In the genomic region with DNA sequence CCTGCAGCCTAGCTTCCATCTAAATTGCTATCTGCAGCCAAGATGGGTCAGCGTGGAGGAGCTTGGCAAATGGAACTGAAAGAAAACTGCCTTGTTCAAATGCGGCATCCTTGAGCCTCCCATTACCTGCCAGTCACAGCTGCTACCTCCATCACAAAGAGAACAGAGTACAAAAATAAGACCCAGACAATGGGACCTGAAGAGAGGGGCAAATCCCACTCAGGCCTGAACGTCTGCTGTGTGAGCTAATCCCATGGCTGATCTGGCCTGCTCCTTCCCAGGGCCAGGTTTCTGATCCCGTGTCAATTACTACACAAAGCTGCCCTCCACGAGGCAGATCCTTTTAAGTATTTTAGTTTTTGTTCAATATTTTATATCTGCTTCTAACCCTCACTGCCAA, we compare ENCODE assay signal across 19 mouse cellular contexts.
DNase-seq lines count a peak whose midpoint lies in the region; ATAC-seq lines count a peak whose summit lies in the region.
"Had no signal": no experiment of that assay in that cellular context is flagged by ENCODE, and none has a peak within 500 bp of the region (broad histone marks: within the 10 kb centered on the region; RNA-seq: fewer than 3 reads in every experiment).

No protein-coding gene starts in this region.

- WGBS in hindbrain, embryonic 13.5 days: 54% methylated on average over 5 of the region's 5 CpGs
- whole genome bisulfite sequencing in hindbrain, embryonic 11.5 days: 56% methylated on average over 5 of the region's 5 CpGs
- WGBS in forebrain, embryonic 16.5 days: 15% methylated on average over 5 of the region's 5 CpGs
- WGBS in midbrain, embryonic 12.5 days: 5% methylated on average over 5 of the region's 5 CpGs

- H3K27me3 ChIP-seq in hindbrain, embryonic 13.5 days: 0 out of 2 replicates have a peak, but pooled peaks cover 14% of the 10 kb centered on the region
- no peaks in the 10 kb centered on the region for H3K27me3 ChIP-seq in hindbrain, embryonic 11.5 days (ENCODE audit: control insufficient read depth, insufficient read depth, low read length)
- H3K27me3 ChIP-seq in forebrain, embryonic 16.5 days (replicated peaks; ENCODE audit: control insufficient read depth, insufficient read depth, low read length): 0 out of 2 replicates have a peak, but pooled peaks cover 6% of the 10 kb centered on the region
- H3K27me3 ChIP-seq in midbrain, embryonic 12.5 days: no peaks in the 10 kb centered on the region; the same call in 1 of the 2 replicates
- H3K27me3 ChIP-seq: limb, embryonic 12.5 days; liver, embryonic 15.5 days; megakaryocyte, embryonic 14.5 days had no signal

- peak overlapping the region; percentile 69 for H3K27ac ChIP-seq in hindbrain, embryonic 13.5 days
- H3K27ac ChIP-seq in hindbrain, embryonic 11.5 days (ENCODE audit: low read depth, low read length): no peak overlapping the region
- H3K27ac ChIP-seq in forebrain, embryonic 16.5 days (ENCODE audit: low read length): peak overlapping the region; percentile 26; the same call in 1 of the 2 replicates
- peak overlapping the region; percentile 60 for H3K27ac ChIP-seq in midbrain, embryonic 12.5 days (replicated peaks)
- H3K27ac ChIP-seq: kidney, postnatal 0 days; left cerebral cortex, adult 2 months; limb, embryonic 12.5 days; liver, embryonic 15.5 days had no signal

- no peak for ATAC-seq in hindbrain, embryonic 13.5 days (ENCODE audit: low FRiP score)
- no peak for ATAC-seq in hindbrain, embryonic 11.5 days (ENCODE audit: low FRiP score)
- peak; percentile 51 for ATAC-seq in forebrain, embryonic 16.5 days
- ATAC-seq in midbrain, embryonic 12.5 days (ENCODE audit: low FRiP score, low read depth): peak; percentile 82
- ATAC-seq: intestine, postnatal 0 days; lung, postnatal 0 days had no signal

- intact Hi-C loops in left cerebral cortex, postnatal 4 days (cut with DNase I): no loop called here

- H3K9me3 ChIP-seq in hindbrain, embryonic 13.5 days: no peaks in the 10 kb centered on the region
- H3K9me3 ChIP-seq in hindbrain, embryonic 11.5 days (ENCODE audit: control insufficient read depth, low read length): no peaks in the 10 kb centered on the region
- H3K9me3 ChIP-seq in forebrain, embryonic 16.5 days (ENCODE audit: control insufficient read depth, low read length): no peaks in the 10 kb centered on the region
- H3K9me3 ChIP-seq in midbrain, embryonic 12.5 days: no peaks in the 10 kb centered on the region
- H3K9me3 ChIP-seq: limb, embryonic 12.5 days; liver, embryonic 15.5 days had no signal

- no peak overlapping the region for H3K9ac ChIP-seq in hindbrain, embryonic 13.5 days
- H3K9ac ChIP-seq in hindbrain, embryonic 11.5 days (ENCODE audit: low read depth, low read length): no peak overlapping the region
- no peak overlapping the region for H3K9ac ChIP-seq in forebrain, embryonic 16.5 days (replicated peaks; ENCODE audit: low read depth, low read length)
- 0 out of 2 replicates have a peak overlapping the region, but pooled peaks have one; percentile 11 for H3K9ac ChIP-seq in midbrain, embryonic 12.5 days (replicated peaks)
- H3K9ac ChIP-seq: limb, embryonic 12.5 days; liver, embryonic 15.5 days had no signal

- no peak for DNase-seq in hindbrain, embryonic 11.5 days (ENCODE audit: low spot score)
- no peak for DNase-seq in layer of hippocampus, postnatal 25 days (ENCODE audit: extremely low spot score in 1 of 2, low spot score in 1 of 2)
- no peak for DNase-seq in heart, adult 8-10 months (ENCODE audit: low spot score)
- no peak for DNase-seq in left cerebral cortex, postnatal 4 days
- DNase-seq: adrenal gland, adult 2 months; cerebellum, adult 11 months; heart, postnatal 4 days; right cerebral cortex, postnatal 25 days; thymus, postnatal 4 days had no signal

- H3K4me1 ChIP-seq in hindbrain, embryonic 13.5 days (replicated peaks): peaks cover 14% of the 10 kb centered on the region; the same call in 1 of the 2 replicates
- no peaks in the 10 kb centered on the region; the same call in 1 of the 2 replicates for H3K4me1 ChIP-seq in hindbrain, embryonic 11.5 days (replicated peaks; ENCODE audit: control insufficient read depth, insufficient read depth, low read length)
- peaks cover 14% of the 10 kb centered on the region; the same call in 1 of the 2 replicates for H3K4me1 ChIP-seq in forebrain, embryonic 16.5 days (replicated peaks; ENCODE audit: control insufficient read depth, insufficient read depth, low read length)
- peaks cover 16% of the 10 kb centered on the region for H3K4me1 ChIP-seq in midbrain, embryonic 12.5 days
- H3K4me1 ChIP-seq: limb, embryonic 12.5 days; liver, embryonic 15.5 days; megakaryocyte, embryonic 14.5 days had no signal

- H3K36me3 ChIP-seq in hindbrain, embryonic 13.5 days: no peaks in the 10 kb centered on the region
- no peaks in the 10 kb centered on the region for H3K36me3 ChIP-seq in hindbrain, embryonic 11.5 days (ENCODE audit: control insufficient read depth, insufficient read depth, low read length)
- no peaks in the 10 kb centered on the region for H3K36me3 ChIP-seq in forebrain, embryonic 16.5 days (ENCODE audit: control insufficient read depth, insufficient read depth)
- no peaks in the 10 kb centered on the region for H3K36me3 ChIP-seq in midbrain, embryonic 12.5 days
- H3K36me3 ChIP-seq: limb, embryonic 12.5 days; liver, embryonic 15.5 days had no signal

- no peak overlapping the region for H3K4me2 ChIP-seq in hindbrain, embryonic 13.5 days
- H3K4me2 ChIP-seq in hindbrain, embryonic 11.5 days (replicated peaks; ENCODE audit: low read depth, low read length): no peak overlapping the region
- no peak overlapping the region for H3K4me2 ChIP-seq in forebrain, embryonic 16.5 days (ENCODE audit: low read length)
- H3K4me2 ChIP-seq in midbrain, embryonic 12.5 days (replicated peaks): no peak overlapping the region
- H3K4me2 ChIP-seq: limb, embryonic 12.5 days; liver, embryonic 15.5 days had no signal

- H3K4me3 ChIP-seq in hindbrain, embryonic 13.5 days: no peak overlapping the region
- no peak overlapping the region for H3K4me3 ChIP-seq in hindbrain, embryonic 11.5 days (ENCODE audit: low read depth, low read length)
- H3K4me3 ChIP-seq in forebrain, embryonic 16.5 days (replicated peaks; ENCODE audit: low read length): no peak overlapping the region
- no peak overlapping the region for H3K4me3 ChIP-seq in midbrain, embryonic 12.5 days
- H3K4me3 ChIP-seq: left cerebral cortex, adult 2 months; limb, embryonic 12.5 days; liver, embryonic 15.5 days; megakaryocyte, embryonic 14.5 days had no signal

Comparison
In these comparisons a context has a peak if more than half of its experiments do, and no peak if none do; other contexts are left out.
1. ATAC-seq: peak in forebrain, embryonic 16.5 days (single experiment) and midbrain, embryonic 12.5 days (single experiment); none in hindbrain, embryonic 13.5 days (single experiment) and hindbrain, embryonic 11.5 days (single experiment).